Mouse (Mus musculus) E14TG2a.4 (cell line): ENCODE results near the gene Rnf43.

Experiments
- H3K27me3 ChIP-seq: 2 replicates; pipeline ENCODE4 v1.6.1; 2014; ENCODE audit warnings: low read length, control low read depth; ENCODE audit not compliant: insufficient read depth
- H3K36me3 ChIP-seq: 2 replicates; pipeline ENCODE4 v1.6.1; 2014; ENCODE audit warnings: low read length, control low read depth; ENCODE audit not compliant: insufficient read depth
- H3K4me1 ChIP-seq: replicated peaks from 2 replicates; pipeline ENCODE4 v1.6.1; 2014; ENCODE audit warnings: low read depth, low read length, control low read depth
- H3K4me3 ChIP-seq: replicated peaks from 2 replicates; pipeline ENCODE4 v1.5.1; 2014; ENCODE audit warnings: mild to moderate bottlenecking, low read length
- H3K9me3 ChIP-seq: 2 replicates; pipeline ENCODE4 v1.6.1; 2014; ENCODE audit warnings: low read length, control low read depth
- CTCF ChIP-seq: conservative IDR thresholded peaks from 2 replicates; pipeline ENCODE4 v1.5.1; 2014; ENCODE audit warnings: low read length
- NANOG ChIP-seq: IDR thresholded peaks from 2 replicates; pipeline ENCODE4 v1.6.1; 2014; ENCODE audit warnings: borderline replicate concordance, low read length, mixed read lengths
- POU5F1 ChIP-seq: IDR thresholded peaks from 2 replicates; pipeline ENCODE4 v1.6.1; 2014; ENCODE audit warnings: low read length, borderline replicate concordance

Rnf43 gene

GRCm38 (mm10) chr11:87638793-87639192 lies 23.7 kb upstream of the Rnf43 start:
- Histone ChIP-seq H3K36me3 (no peaks in the 10 kb centered on the region), H3K9me3 (no peaks in the 10 kb centered on the region), H3K4me3 (peak overlapping the region; percentile 71), H3K27me3 (peaks cover 14% of the 10 kb centered on the region), H3K4me1 (0 out of 2 replicates have a peak, but pooled peaks cover 9% of the 10 kb centered on the region)
- no peak for TF ChIP-seq CTCF
- no peak for TF ChIP-seq POU5F1
- no peak for TF ChIP-seq NANOG

GRCm38 (mm10) chr11:87639206-87639605 lies 23.3 kb upstream of the Rnf43 start:
- Histone ChIP-seq H3K9me3 (no peaks in the 10 kb centered on the region), H3K27me3 (peaks cover 14% of the 10 kb centered on the region), H3K36me3 (no peaks in the 10 kb centered on the region), H3K4me1 (0 out of 2 replicates have a peak, but pooled peaks cover 9% of the 10 kb centered on the region), H3K4me3 (peak overlapping the region; percentile 71)
- TF ChIP-seq NANOG (no peak), POU5F1 (no peak), CTCF (no peak)

- Histone ChIP-seq H3K27me3 (peaks cover 12% of the 10 kb centered on the region), H3K9me3 (no peaks in the 10 kb centered on the region), H3K36me3 (no peaks in the 10 kb centered on the region), H3K4me1 (0 out of 2 replicates have a peak, but pooled peaks cover 9% of the 10 kb centered on the region), H3K4me3 (no peak overlapping the region)
- no peak for TF ChIP-seq CTCF
- TF ChIP-seq NANOG: no peak
- TF ChIP-seq POU5F1: no peak
These were observed 19.7 kb upstream of the Rnf43 start for GRCm38 (mm10) chr11:87642865-87643264.

GRCm38 (mm10) chr11:87654693-87655092 lies 7.8 kb upstream of the Rnf43 start:
- H3K9me3 ChIP-seq: no peaks in the 10 kb centered on the region
- H3K27me3 ChIP-seq: no peaks in the 10 kb centered on the region
- TF ChIP-seq CTCF: no peak
- no peaks in the 10 kb centered on the region for H3K4me1 ChIP-seq
- H3K4me3 ChIP-seq: no peak overlapping the region
- H3K36me3 ChIP-seq: no peaks in the 10 kb centered on the region

DNA sequence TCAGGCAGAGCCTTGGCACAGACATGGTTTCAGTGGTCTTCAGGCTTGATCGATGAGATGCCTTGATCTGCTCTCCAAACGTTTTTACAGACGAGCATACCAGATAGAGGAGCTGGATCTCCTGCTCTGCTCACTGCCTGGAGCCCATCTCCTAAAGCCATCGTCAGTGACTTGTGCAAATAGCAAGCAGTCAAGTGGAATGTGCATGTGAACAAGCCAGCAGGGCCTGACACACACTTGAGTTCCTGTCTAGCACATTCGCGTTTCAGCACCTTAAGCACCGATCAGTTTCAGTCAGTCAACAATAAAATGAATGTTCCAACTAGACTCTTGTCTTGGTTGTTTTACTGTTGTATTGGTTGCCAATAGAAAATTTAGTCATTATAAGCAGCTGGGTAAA lies 3.3 kb upstream of the Rnf43 start:
- no peaks in the 10 kb centered on the region for H3K36me3 ChIP-seq
- H3K4me3 ChIP-seq: no peak overlapping the region
- no peaks in the 10 kb centered on the region for H3K9me3 ChIP-seq
- peaks cover 6% of the 10 kb centered on the region for H3K4me1 ChIP-seq
- no peak for TF ChIP-seq NANOG
- TF ChIP-seq CTCF: no peak
- no peak for TF ChIP-seq POU5F1
- H3K27me3 ChIP-seq: peaks cover 10% of the 10 kb centered on the region

- Histone ChIP-seq H3K27me3 (peaks cover 15% of the 10 kb centered on the region), H3K36me3 (no peaks in the 10 kb centered on the region), H3K9me3 (no peaks in the 10 kb centered on the region), H3K4me1 (peaks cover 10% of the 10 kb centered on the region), H3K4me3 (peak overlapping the region; percentile 46)
- TF ChIP-seq NANOG: no peak
- TF ChIP-seq POU5F1: no peak
- no peak for TF ChIP-seq CTCF
These were observed 300 bp downstream of the Rnf43 start for GRCm38 (mm10) chr11:87662822-87663221.

DNA sequence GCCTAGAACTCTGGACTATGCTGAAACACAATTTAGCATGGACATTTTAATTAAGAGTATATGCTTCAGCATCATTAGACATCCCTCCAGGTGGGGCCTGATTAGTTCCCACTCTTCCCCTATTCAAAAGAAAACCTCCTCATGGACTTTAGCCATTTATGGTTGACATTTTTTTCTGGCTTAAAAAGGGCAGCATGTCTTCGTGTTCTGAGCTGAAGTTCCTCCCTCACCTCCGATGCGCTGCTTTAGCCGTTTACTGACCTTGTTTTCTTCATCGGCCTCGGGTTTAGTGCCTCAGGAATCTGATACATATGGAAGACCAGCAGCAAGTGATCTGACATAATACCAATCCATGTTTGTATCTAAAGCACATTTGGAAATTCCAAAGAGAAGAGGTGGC lies 1.4 kb downstream of the Rnf43 start:
- TF ChIP-seq CTCF: no peak
- TF ChIP-seq POU5F1: no peak
- TF ChIP-seq NANOG: no peak
- Histone ChIP-seq H3K27me3 (peaks cover 15% of the 10 kb centered on the region), H3K36me3 (no peaks in the 10 kb centered on the region), H3K9me3 (no peaks in the 10 kb centered on the region), H3K4me1 (peaks cover 10% of the 10 kb centered on the region), H3K4me3 (no peak overlapping the region)

- no peak for TF ChIP-seq NANOG
- no peak for TF ChIP-seq CTCF
- TF ChIP-seq POU5F1: no peak
- peaks cover 10% of the 10 kb centered on the region for H3K4me1 ChIP-seq
- H3K36me3 ChIP-seq: no peaks in the 10 kb centered on the region
- peaks cover 15% of the 10 kb centered on the region for H3K27me3 ChIP-seq
- H3K4me3 ChIP-seq: peak overlapping the region; percentile 27
- H3K9me3 ChIP-seq: no peaks in the 10 kb centered on the region
These were observed 2.0 kb downstream of the Rnf43 start for GRCm38 (mm10) chr11:87664521-87664920.

- TF ChIP-seq POU5F1: no peak
- TF ChIP-seq NANOG: no peak
- TF ChIP-seq CTCF: no peak
- Histone ChIP-seq H3K4me3 (no peak overlapping the region), H3K4me1 (peaks cover 10% of the 10 kb centered on the region)
These were observed 2.7 kb downstream of the Rnf43 start for GRCm38 (mm10) chr11:87665224-87665623.

More at GRCm38 (mm10) chr11:87665224-87665623, 2.7 kb downstream of the Rnf43 start:
- Histone ChIP-seq H3K36me3 (no peaks in the 10 kb centered on the region), H3K9me3 (no peaks in the 10 kb centered on the region), H3K27me3 (peaks cover 15% of the 10 kb centered on the region)
